Mouse (Mus musculus) heart, postnatal 0 days (tissue): ENCODE results near the gene Cdk7.

Source experiments
- CTCF ChIP-seq: IDR thresholded peaks from 2 replicates; pipeline ENCODE4 v1.5.1; 2016; ENCODE audit warnings: antibody characterized with exemption, control low read depth, low read depth
- EP300 ChIP-seq: IDR thresholded peaks from 2 replicates; pipeline ENCODE4 v1.6.1; 2016; ENCODE audit warnings: antibody characterized with exemption, low read depth

GRCm38 (mm10) chr13:100697541-100697940, 33.2 kb downstream of the Cdk7 start:
- TF ChIP-seq CTCF (no peak), EP300 (no peak)
